Mouse (Mus musculus): Measurements from ENCODE around the gene Prl8a9. TPM values are rescaled to one million over a fixed set of nuclear protein-coding genes. Genes with fewer than 3 reads are reported as not detected.

Prl8a9 gene
- not detected in 2 replicates for polyA plus RNA-seq (2015; fragmentation: Nextera tagmentation; extraction: Ambion mirVana)

DNA sequence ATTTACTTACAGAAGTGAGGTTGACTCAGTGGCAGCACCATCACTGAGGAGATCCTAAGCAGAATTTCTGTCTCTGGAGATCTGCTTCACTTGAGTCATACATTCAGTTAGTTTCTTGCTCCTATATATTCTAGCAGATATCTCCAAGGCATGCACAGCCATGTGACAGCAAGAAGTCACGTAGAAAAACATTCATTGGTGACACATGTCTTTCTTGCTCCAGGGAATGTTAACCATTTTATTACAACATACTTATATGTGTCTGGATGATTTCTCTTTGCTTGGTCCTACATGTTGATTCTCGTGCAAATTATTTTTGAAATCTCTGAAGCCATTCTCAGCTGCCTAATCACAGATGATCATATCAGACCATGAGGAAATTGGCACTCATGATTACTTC, at the start of gene Prl8a9:
Gene Prl8a9 (minus strand): TSS at position 101 of the 400 bp plus-strand sequence.
- Histone ChIP-seq H3K27ac (ENCODE audit: low read length) (no peak within 1 kb of the TSS), H3K4me2 (ENCODE audit: low read depth, low read length) (no peak within 1 kb of the TSS), H3K36me3 (ENCODE audit: control insufficient read depth, insufficient read depth) (no peaks in the 10 kb centered on the region), H3K9me3 (replicated peaks; ENCODE audit: control insufficient read depth, low read length) (no peaks in the 10 kb centered on the region), H3K9ac (ENCODE audit: low read depth, low read length) (no peak within 1 kb of the TSS), H3K4me3 (ENCODE audit: low read depth, low read length) (no peak within 1 kb of the TSS), H3K27me3 (ENCODE audit: control insufficient read depth, insufficient read depth, low read depth, low read length) (no peaks in the 10 kb centered on the region), H3K4me1 (ENCODE audit: control insufficient read depth, low read depth, low read length) (no peaks in the 10 kb centered on the region)
- no peak for ATAC-seq (ENCODE audit: low read depth)
- WGBS (ENCODE audit: insufficient replicate concordance): 53% methylated on average over 2 of the region's 2 CpGs

DNA sequence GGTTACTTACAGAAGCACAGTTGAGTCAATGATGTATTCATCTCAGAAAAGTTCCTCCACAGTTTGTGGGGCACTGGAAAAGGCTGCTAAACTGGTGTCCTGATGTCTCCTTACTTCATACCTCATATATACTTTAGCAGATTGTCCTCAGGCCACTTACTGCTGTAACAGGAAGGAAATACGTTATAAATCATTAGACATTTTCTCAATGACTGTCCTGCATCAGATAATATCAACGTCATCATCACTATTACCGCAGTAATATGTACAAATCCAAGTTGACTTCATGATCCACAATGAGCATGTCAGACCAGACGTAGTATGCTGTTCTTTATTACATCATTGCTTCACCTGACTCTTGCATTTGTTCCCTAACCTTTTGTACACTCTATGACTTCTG, 46.1 kb upstream of the Prl8a9 start, which contains the start of gene Prl7b1:
Gene Prl7b1 (minus strand): TSS at position 101 of the 400 bp plus-strand sequence.
- no peaks in the 10 kb centered on the region for H3K4me1 ChIP-seq (ENCODE audit: control insufficient read depth, low read depth, low read length)
- no peak within 1 kb of the TSS for H3K9ac ChIP-seq (ENCODE audit: low read depth, low read length)
- H3K27me3 ChIP-seq (ENCODE audit: control insufficient read depth, insufficient read depth, low read depth, low read length): no peaks in the 10 kb centered on the region
- H3K27ac ChIP-seq (ENCODE audit: low read length): no peak within 1 kb of the TSS
- H3K36me3 ChIP-seq (ENCODE audit: control insufficient read depth, insufficient read depth): no peaks in the 10 kb centered on the region
- H3K4me2 ChIP-seq (ENCODE audit: low read depth, low read length): no peak within 1 kb of the TSS
- no peaks in the 10 kb centered on the region for H3K9me3 ChIP-seq (replicated peaks; ENCODE audit: control insufficient read depth, low read length)
- no peak for ATAC-seq (ENCODE audit: low read depth)
- no peak within 1 kb of the TSS for H3K4me3 ChIP-seq (ENCODE audit: low read depth, low read length)
- 39% methylated on average over 4 of the region's 4 CpGs for WGBS (ENCODE audit: insufficient replicate concordance)

DNA sequence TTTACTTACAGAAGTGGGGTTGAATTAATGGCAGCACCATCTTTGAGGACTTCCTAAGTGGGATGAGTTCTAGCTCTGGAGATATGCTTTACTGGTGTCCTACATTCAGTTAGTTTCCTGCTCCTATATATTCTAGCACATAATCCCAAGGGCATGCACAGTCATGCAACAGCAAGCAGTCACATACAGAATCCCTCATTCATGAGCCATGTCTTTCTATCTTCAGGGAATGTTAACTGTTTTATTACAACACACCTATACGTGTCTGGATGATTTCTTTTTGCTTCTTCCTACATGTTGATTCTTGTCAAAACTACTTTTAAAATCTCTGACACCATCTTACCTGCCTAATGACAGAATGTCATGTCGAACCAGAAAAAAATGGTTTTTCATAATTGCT, 17.7 kb upstream of the Prl8a9 start, which contains the start of gene Prl8a1:
Gene Prl8a1 (minus strand): TSS at position 101 of the 400 bp plus-strand sequence.
- no peak for ATAC-seq (ENCODE audit: low read depth)

GRCm38 (mm10) chr13:27553336-27553735, 11.1 kb downstream of the Prl8a9 start:
- H3K4me1 ChIP-seq (ENCODE audit: control insufficient read depth, low read depth, low read length): no peaks in the 10 kb centered on the region

More for the DNA sequence above, 17.7 kb upstream of the Prl8a9 start, which contains the start of gene Prl8a1:
- no peaks in the 10 kb centered on the region for H3K27me3 ChIP-seq (ENCODE audit: control insufficient read depth, insufficient read depth, low read depth, low read length)
- no peak within 1 kb of the TSS for H3K4me2 ChIP-seq (ENCODE audit: low read depth, low read length)
- no peak within 1 kb of the TSS for H3K9ac ChIP-seq (ENCODE audit: low read depth, low read length)
- no peaks in the 10 kb centered on the region; the same call in 1 of the 2 replicates for H3K9me3 ChIP-seq (replicated peaks; ENCODE audit: control insufficient read depth, low read length)
- H3K4me3 ChIP-seq (ENCODE audit: low read depth, low read length): no peak within 1 kb of the TSS
- 47% methylated on average over 2 of the region's 2 CpGs for WGBS (ENCODE audit: insufficient replicate concordance)
- no peaks in the 10 kb centered on the region for H3K4me1 ChIP-seq (ENCODE audit: control insufficient read depth, low read depth, low read length)
- H3K27ac ChIP-seq (ENCODE audit: low read length): no peak within 1 kb of the TSS
- H3K36me3 ChIP-seq (ENCODE audit: control insufficient read depth, insufficient read depth): no peaks in the 10 kb centered on the region

GRCm38 (mm10) chr13:27523156-27523555, 41.2 kb downstream of the Prl8a9 start:
- no peak overlapping the region for H3K27ac ChIP-seq (ENCODE audit: low read length)
- H3K4me3 ChIP-seq (ENCODE audit: low read depth, low read length): no peak overlapping the region
- 60% methylated on average over 4 of the region's 4 CpGs for WGBS (ENCODE audit: insufficient replicate concordance)
- no peaks in the 10 kb centered on the region for H3K27me3 ChIP-seq (ENCODE audit: control insufficient read depth, insufficient read depth, low read depth, low read length)
- no peak for ATAC-seq (ENCODE audit: low read depth)
- H3K9ac ChIP-seq (ENCODE audit: low read depth, low read length): no peak overlapping the region
- H3K4me2 ChIP-seq (ENCODE audit: low read depth, low read length): no peak overlapping the region
- H3K36me3 ChIP-seq (ENCODE audit: control insufficient read depth, insufficient read depth): no peaks in the 10 kb centered on the region
- H3K4me1 ChIP-seq (ENCODE audit: control insufficient read depth, low read depth, low read length): no peaks in the 10 kb centered on the region
- H3K9me3 ChIP-seq (replicated peaks; ENCODE audit: control insufficient read depth, low read length): no peaks in the 10 kb centered on the region

More at GRCm38 (mm10) chr13:27553336-27553735, 11.1 kb downstream of the Prl8a9 start:
- Histone ChIP-seq H3K4me3 (ENCODE audit: low read depth, low read length) (no peak overlapping the region), H3K27me3 (ENCODE audit: control insufficient read depth, insufficient read depth, low read depth, low read length) (no peaks in the 10 kb centered on the region), H3K9ac (ENCODE audit: low read depth, low read length) (no peak overlapping the region), H3K36me3 (ENCODE audit: control insufficient read depth, insufficient read depth) (no peaks in the 10 kb centered on the region), H3K9me3 (replicated peaks; ENCODE audit: control insufficient read depth, low read length) (no peaks in the 10 kb centered on the region), H3K4me2 (ENCODE audit: low read depth, low read length) (no peak overlapping the region), H3K27ac (ENCODE audit: low read length) (no peak overlapping the region)
- no peak for ATAC-seq (ENCODE audit: low read depth)

DNA sequence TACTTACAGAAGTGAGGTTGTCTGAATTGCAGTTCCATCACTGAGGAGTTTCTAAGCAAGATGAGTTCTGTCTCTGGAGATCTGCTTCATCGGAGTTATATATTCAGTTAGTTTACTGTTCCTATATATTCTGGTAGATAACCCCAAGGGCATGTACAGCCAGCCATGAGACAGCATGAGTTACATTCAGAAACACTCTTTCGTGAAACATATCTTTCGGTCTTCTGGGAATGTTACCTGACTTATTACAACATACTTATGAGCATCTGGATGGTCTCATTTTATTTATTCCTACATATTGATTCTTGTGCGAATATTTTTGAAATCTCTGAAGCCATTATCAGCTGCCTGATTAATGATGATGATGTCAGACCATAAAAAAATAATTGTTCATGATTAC, 51.3 kb downstream of the Prl8a9 start, which contains the start of gene Prl8a8:
Gene Prl8a8 (minus strand): TSS at position 101 of the 400 bp plus-strand sequence.
- ATAC-seq (ENCODE audit: low read depth): no peak
- Histone ChIP-seq H3K9me3 (replicated peaks; ENCODE audit: control insufficient read depth, low read length) (no peaks in the 10 kb centered on the region), H3K27me3 (ENCODE audit: control insufficient read depth, insufficient read depth, low read depth, low read length) (no peaks in the 10 kb centered on the region), H3K4me1 (ENCODE audit: control insufficient read depth, low read depth, low read length) (no peaks in the 10 kb centered on the region), H3K9ac (ENCODE audit: low read depth, low read length) (no peak within 1 kb of the TSS), H3K36me3 (ENCODE audit: control insufficient read depth, insufficient read depth) (no peaks in the 10 kb centered on the region), H3K27ac (ENCODE audit: low read length) (no peak within 1 kb of the TSS), H3K4me2 (ENCODE audit: low read depth, low read length) (no peak within 1 kb of the TSS), H3K4me3 (ENCODE audit: low read depth, low read length) (no peak within 1 kb of the TSS)
- WGBS (ENCODE audit: insufficient replicate concordance): 65% methylated on average over 4 of the region's 4 CpGs

Other genes starting within 250 kb of the Prl8a9 start
- gene Prl8a2, start 218.9 kb downstream of the Prl8a9 start, polyA plus RNA-seq (2015; fragmentation: Nextera tagmentation; extraction: Ambion mirVana): not detected in 2 replicates
- gene Prl2b1, start 173.8 kb downstream of the Prl8a9 start, polyA plus RNA-seq (2015; fragmentation: Nextera tagmentation; extraction: Ambion mirVana): not detected in 2 replicates
- not detected in 2 replicates for gene Prl8a6, start 125.9 kb downstream of the Prl8a9 start, polyA plus RNA-seq (2015; fragmentation: Nextera tagmentation; extraction: Ambion mirVana)
- gene Prl8a8, start 51.4 kb downstream of the Prl8a9 start, polyA plus RNA-seq (2015; fragmentation: Nextera tagmentation; extraction: Ambion mirVana): not detected in 2 replicates
- not detected in 2 replicates for gene Prl8a1, start 17.6 kb upstream of the Prl8a9 start, polyA plus RNA-seq (2015; fragmentation: Nextera tagmentation; extraction: Ambion mirVana)
- not detected in 2 replicates for gene Prl7b1, start 46.0 kb upstream of the Prl8a9 start, polyA plus RNA-seq (2015; fragmentation: Nextera tagmentation; extraction: Ambion mirVana)
- gene Prl7a1, start 77.9 kb upstream of the Prl8a9 start, polyA plus RNA-seq (2015; fragmentation: Nextera tagmentation; extraction: Ambion mirVana): not detected in 2 replicates
- not detected in 2 replicates for gene Prl7a2, start 103.4 kb upstream of the Prl8a9 start, polyA plus RNA-seq (2015; fragmentation: Nextera tagmentation; extraction: Ambion mirVana)
- gene Prl7d1, start 152.1 kb upstream of the Prl8a9 start, polyA plus RNA-seq (2015; fragmentation: Nextera tagmentation; extraction: Ambion mirVana): not detected in 2 replicates
- gene Prl7c1, start 216.2 kb upstream of the Prl8a9 start, polyA plus RNA-seq (2015; fragmentation: Nextera tagmentation; extraction: Ambion mirVana): not detected in 2 replicates
- not detected in 2 replicates for gene Prl2a1, start 237.0 kb upstream of the Prl8a9 start, polyA plus RNA-seq (2015; fragmentation: Nextera tagmentation; extraction: Ambion mirVana)

All from liver, embryonic 16.5 days (tissue).